Mouse (Mus musculus) gastrocnemius, postnatal 36 days (tissue): ENCODE results near the gene Lrmda. TPM values are rescaled to one million over a fixed set of nuclear protein-coding genes. Genes with fewer than 3 reads are reported as not detected.
A peak's percentile ranks its signal among the peaks of the same experiment; 100 is the strongest.
"Not testable (repeated sequence)": the region's sequence is repeated elsewhere in the genome, so short reads cannot be mapped to it uniquely, and the experiment has no call there.

Experiments used
- DNase-seq, 2 experiments: peaks; one replicate each; pipeline ENCODE4 v3.0.0; 2022
- intact Hi-C: fragments of 180-260 bp; cut with DNase I; formaldehyde crosslinking; loops from one replicate; pipeline ENCODE4 v1.15.1; 2025
- total RNA-seq, 2 experiments: library from RNA; stranded (reverse); gene quantifications; 2 replicates each; pipeline ENCODE4 v1.2.3; 2021

Gene Lrmda
- total RNA-seq, 2 experiments from 2014 or later: 1.7 to 2.8 TPM

- DNase-seq: no peak
- intact Hi-C loops: no loop called here
Measured at GRCm38 (mm10) chr14:22545887-22546675, 526.6 kb downstream of the Lrmda start.

GRCm38 (mm10) chr14:22546676-22546984 lies 527.1 kb downstream of the Lrmda start:
- intact Hi-C loops: no loop called here
- no peak for DNase-seq

- intact Hi-C loops: no loop called here
- no peak for DNase-seq
Measured at GRCm38 (mm10) chr14:22548286-22548685, 528.8 kb downstream of the Lrmda start.

- no peak for DNase-seq
- intact Hi-C loops: no loop called here
Measured at GRCm38 (mm10) chr14:22549166-22549565, 529.7 kb downstream of the Lrmda start.

- no peak for DNase-seq
- intact Hi-C loops: no loop called here
Measured at GRCm38 (mm10) chr14:22552358-22552757, 532.8 kb downstream of the Lrmda start.

- intact Hi-C loops: no loop called here
- DNase-seq: no peak
Measured at GRCm38 (mm10) chr14:22552841-22553240, 533.3 kb downstream of the Lrmda start.

GRCm38 (mm10) chr14:22553717-22554116 lies 534.2 kb downstream of the Lrmda start:
- no peak for DNase-seq
- intact Hi-C loops: no loop called here

GRCm38 (mm10) chr14:22572486-22572885 lies 553.0 kb downstream of the Lrmda start:
- no peak for DNase-seq
- intact Hi-C loops: loop anchor here (10.0 kb wide), 2 partner anchors 232 to 472 kb away; no protein-coding TSS in a partner anchor

- intact Hi-C loops: loop anchor here (10.0 kb wide), 2 partner anchors 231 to 471 kb away; no protein-coding TSS in a partner anchor
- DNase-seq: no peak
Measured at GRCm38 (mm10) chr14:22573585-22573984, 554.1 kb downstream of the Lrmda start.

GRCm38 (mm10) chr14:22574006-22574405 lies 554.5 kb downstream of the Lrmda start:
- no peak for DNase-seq
- intact Hi-C loops: loop anchor here (10.0 kb wide), 2 partner anchors 231 to 471 kb away; no protein-coding TSS in a partner anchor

- no peak for DNase-seq
- intact Hi-C loops: loop anchor here (2.0 to 10.0 kb wide), 3 partner anchors 228 to 590 kb away; no protein-coding TSS in a partner anchor
Measured at GRCm38 (mm10) chr14:22576441-22576840, 556.9 kb downstream of the Lrmda start.

- intact Hi-C loops: loop anchor here (2.0 to 10.0 kb wide), 3 partner anchors 227 to 591 kb away; no protein-coding TSS in a partner anchor
- DNase-seq: no peak
Measured at GRCm38 (mm10) chr14:22577411-22578037, 558.0 kb downstream of the Lrmda start.

- intact Hi-C loops: loop anchor here (10.0 kb wide), 2 partner anchors 227 to 467 kb away; no protein-coding TSS in a partner anchor
Measured at GRCm38 (mm10) chr14:22578224-22578623, 558.7 kb downstream of the Lrmda start.

GRCm38 (mm10) chr14:22578986-22579385 lies 559.5 kb downstream of the Lrmda start:
- intact Hi-C loops: loop anchor here (10.0 kb wide), 2 partner anchors 226 to 466 kb away; no protein-coding TSS in a partner anchor
- no peak for DNase-seq

More at GRCm38 (mm10) chr14:22578224-22578623, 558.7 kb downstream of the Lrmda start:
- DNase-seq: peak; percentile 81 to 84

- intact Hi-C loops: no loop called here
- DNase-seq: no peak
Measured at GRCm38 (mm10) chr14:22582065-22582464, 562.6 kb downstream of the Lrmda start.

- intact Hi-C loops: no loop called here
- no peak for DNase-seq
Measured at GRCm38 (mm10) chr14:22586281-22586680, 566.8 kb downstream of the Lrmda start.

GRCm38 (mm10) chr14:22586796-22587195 lies 567.3 kb downstream of the Lrmda start:
- intact Hi-C loops: no loop called here

GRCm38 (mm10) chr14:22587285-22587957 lies 567.9 kb downstream of the Lrmda start:
- intact Hi-C loops: no loop called here
- no peak for DNase-seq

More at GRCm38 (mm10) chr14:22586796-22587195, 567.3 kb downstream of the Lrmda start:
- no peak for DNase-seq

GRCm38 (mm10) chr14:22587958-22588296 lies 568.4 kb downstream of the Lrmda start:
- intact Hi-C loops: no loop called here
- DNase-seq: no peak

GRCm38 (mm10) chr14:22588394-22588793 lies 568.9 kb downstream of the Lrmda start:
- intact Hi-C loops, DNase-seq: not testable (repeated sequence)
